Mouse (Mus musculus) thymus, adult 2 months (tissue): ENCODE results near the gene Wnt2b.

Experiments used
- CTCF ChIP-seq: fragments of 200-500 bp; IDR thresholded peaks from 2 replicates; pipeline ENCODE4 v1.5.1; 2012; ENCODE audit warnings: mild to moderate bottlenecking, control low read depth, low read length, moderate library complexity, borderline replicate concordance; ENCODE audit not compliant: control insufficient read depth, poor library complexity, insufficient read depth; ENCODE audit errors: extremely low read depth
- POLR2A ChIP-seq: fragments of 200-500 bp; IDR thresholded peaks from 2 replicates; pipeline ENCODE4 v1.6.1; 2012; ENCODE audit warnings: mild to moderate bottlenecking, low read length, control low read depth, moderate library complexity; ENCODE audit not compliant: control insufficient read depth, poor library complexity, insufficient read depth; ENCODE audit errors: extremely low read depth

DNA sequence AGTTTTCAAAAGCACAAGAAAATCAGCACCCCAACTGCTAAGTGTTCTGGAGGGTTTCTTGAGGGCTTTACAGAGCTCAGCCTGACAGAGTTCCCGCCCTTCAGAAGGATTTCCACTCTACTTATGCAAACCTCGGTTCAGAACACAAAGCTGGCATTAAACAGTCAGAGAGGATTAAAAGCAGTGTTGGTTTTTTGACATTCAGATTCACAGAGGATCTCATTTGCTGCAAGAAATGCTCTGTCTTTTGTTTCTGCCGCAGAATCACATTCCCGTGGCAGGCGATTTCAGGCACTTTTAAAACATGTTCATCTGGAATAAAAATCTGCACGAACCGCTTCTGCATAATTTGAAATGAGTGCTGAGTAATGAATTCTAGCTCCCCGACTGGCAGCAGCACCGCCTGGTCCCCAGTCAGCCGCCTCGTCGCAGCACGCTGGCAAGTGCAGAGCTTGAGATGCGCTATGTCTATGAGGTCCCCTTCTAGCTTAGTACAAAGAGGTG, 42.3 kb upstream of the Wnt2b start:
- TF ChIP-seq CTCF (no peak), POLR2A (no peak)
